Mouse (Mus musculus) granulocyte monocyte progenitor cell, adult 5-6 weeks (primary cell): ENCODE measurements at regions not wholly inside any gene's neighbourhood (a gene's known extent, or its start where the extent isn't known, plus 50 kb on each side); places are given as distances from the start of the nearest gene placed in this dataset.
A peak's percentile ranks its signal among the peaks of the same experiment; 100 is the strongest.

Experiments used
- ATAC-seq: replicated peaks from 2 replicates; pipeline ENCODE4 v1.8.0; 2016; ENCODE audit warnings: mild to moderate bottlenecking, moderate TSS enrichment, inconsistent platforms; ENCODE audit not compliant: poor library complexity, severe bottlenecking

GRCm38 (mm10) chr9:89532435-89532834, 90.5 kb downstream of the Minar1 start:
- no peak for ATAC-seq

- no peak for ATAC-seq
These were observed 98.8 kb downstream of the Minar1 start for GRCm38 (mm10) chr9:89524137-89524536.

GRCm38 (mm10) chr9:89523705-89524104, 99.2 kb downstream of the Minar1 start:
- no peak for ATAC-seq

GRCm38 (mm10) chr9:89508407-89509101, 114.4 kb downstream of the Minar1 start:
- no peak for ATAC-seq

GRCm38 (mm10) chr9:89502083-89502482, 120.8 kb downstream of the Minar1 start:
- ATAC-seq: no peak; the same call in 1 of the 2 replicates

GRCm38 (mm10) chr9:89497399-89497749, 125.6 kb downstream of the Minar1 start:
- ATAC-seq: no peak

GRCm38 (mm10) chr9:89496729-89497398, 126.1 kb downstream of the Minar1 start:
- ATAC-seq: no peak

GRCm38 (mm10) chr9:89487601-89488000, 135.3 kb downstream of the Minar1 start:
- ATAC-seq: no peak

GRCm38 (mm10) chr9:89479406-89479805, 143.5 kb downstream of the Minar1 start:
- no peak for ATAC-seq

- peak; percentile 87 for ATAC-seq
These were observed 161.7 kb downstream of the Minar1 start for GRCm38 (mm10) chr9:89461190-89461589.

GRCm38 (mm10) chr9:89456666-89457065, 166.3 kb downstream of the Minar1 start:
- ATAC-seq: no peak

- no peak for ATAC-seq
These were observed 173.3 kb downstream of the Minar1 start for GRCm38 (mm10) chr9:89449656-89450055.
